Mouse (Mus musculus) hindbrain, embryonic 11.5 days (tissue): ENCODE data around the gene Eef2. TPM values are rescaled to one million over a fixed set of nuclear protein-coding genes. Genes with fewer than 3 reads are reported as not detected.

Source experiments
- ATAC-seq: fragments of 200-750 bp; cut with Nextera tagmentation; 2 replicates; pipeline ENCODE4 v1.8.0; 2017; ENCODE audit warnings: mild to moderate bottlenecking, moderate TSS enrichment, moderate library complexity; ENCODE audit not compliant: low FRiP score
- DNase-seq: peaks from one replicate; pipeline ENCODE4 v3.0.0-alpha.2; 2015; ENCODE audit warnings: low spot score
- H3K27ac ChIP-seq: fragments of 300-500 bp; sonication (generic); 2 replicates; pipeline ENCODE4 v1.5.1; 2014; ENCODE audit warnings: mild to moderate bottlenecking, low read depth, low read length
- H3K27me3 ChIP-seq: fragments of 300-500 bp; sonication (generic); 2 replicates; pipeline ENCODE4 v1.6.1; 2014; ENCODE audit warnings: mild to moderate bottlenecking, low read length, moderate library complexity, mixed read lengths; ENCODE audit not compliant: control insufficient read depth, insufficient read depth
- H3K36me3 ChIP-seq: fragments of 300-500 bp; sonication (generic); 2 replicates; pipeline ENCODE4 v1.6.1; 2014; ENCODE audit warnings: mild to moderate bottlenecking, low read length, moderate library complexity, mixed read lengths; ENCODE audit not compliant: control insufficient read depth, insufficient read depth
- H3K4me1 ChIP-seq: fragments of 300-500 bp; sonication (generic); replicated peaks from 2 replicates; pipeline ENCODE4 v1.6.1; 2014; ENCODE audit warnings: low read length, mixed read lengths; ENCODE audit not compliant: control insufficient read depth, insufficient read depth
- H3K4me2 ChIP-seq: fragments of 300-500 bp; sonication (generic); replicated peaks from 2 replicates; pipeline ENCODE4 v1.6.1; 2014; ENCODE audit warnings: mild to moderate bottlenecking, low read depth, low read length
- H3K4me3 ChIP-seq: fragments of 300-500 bp; sonication (generic); 2 replicates; pipeline ENCODE4 v1.5.1; 2014; ENCODE audit warnings: low read depth, low read length
- H3K9ac ChIP-seq: fragments of 300-500 bp; sonication (generic); 2 replicates; pipeline ENCODE4 v1.6.1; 2014; ENCODE audit warnings: low read depth, low read length
- H3K9me3 ChIP-seq: fragments of 300-500 bp; sonication (generic); 2 replicates; pipeline ENCODE4 v1.6.1; 2016; ENCODE audit warnings: low read length; ENCODE audit not compliant: control insufficient read depth
- WGBS: fragments of 180-500 bp; shearing (Covaris S2); extraction: QIAGEN DNeasy Blood & Tissue Kit; methylation state at CpG from one replicate; pipeline ENCODE4 v1.1.7; 2014; 5-methylcytosine and 5-hydroxymethylcytosine counted together
- polyA plus RNA-seq: library from polyadenylated mRNA; unstranded; fragments of >200 nt; fragmentation: Nextera tagmentation; extraction: Ambion mirVana; gene quantifications from 2 replicates; pipeline ENCODE4 v1.2.1, GENCODE M21; 2014

Gene Eef2
- polyA plus RNA-seq: 380 and 413 TPM in 2 replicates

GRCm38 (mm10) chr10:81176466-81177271, at the start of gene Eef2:
TSS of gene Eef2 (plus strand) at chr10:81176631.
- Histone ChIP-seq H3K27me3 (no peaks in the 10 kb centered on the region), H3K4me2 (peak within 1 kb of the TSS; percentile 92), H3K4me3 (peak within 1 kb of the TSS; percentile 84), H3K4me1 (peaks cover 14% of the 10 kb centered on the region), H3K9ac (peak within 1 kb of the TSS; percentile 93), H3K36me3 (peaks cover 40% of the 10 kb centered on the region), H3K9me3 (no peaks in the 10 kb centered on the region), H3K27ac (peak within 1 kb of the TSS; percentile 85)
- WGBS: under 1% methylated on average over 77 of the region's 77 CpGs
- ATAC-seq (peak; percentile 81), DNase-seq (peak; percentile 99)

GRCm38 (mm10) chr10:81134181-81134587, 42.2 kb upstream of the Eef2 start:
- H3K9ac ChIP-seq: no peak overlapping the region
- peak; percentile 23 for DNase-seq
- no peak overlapping the region for H3K27ac ChIP-seq
- no peaks in the 10 kb centered on the region for H3K36me3 ChIP-seq
- H3K4me3 ChIP-seq: no peak overlapping the region
- WGBS: 4% methylated on average over 16 of the region's 16 CpGs
- H3K9me3 ChIP-seq: no peaks in the 10 kb centered on the region
- no peak overlapping the region for H3K4me2 ChIP-seq
- H3K27me3 ChIP-seq: peaks cover 39% of the 10 kb centered on the region
- H3K4me1 ChIP-seq: peaks cover 9% of the 10 kb centered on the region
- no peak for ATAC-seq

GRCm38 (mm10) chr10:81134966-81135681, 41.3 kb upstream of the Eef2 start, which contains the start of gene Zbtb7a:
TSS of gene Zbtb7a (plus strand) at chr10:81135220.
- peak; percentile 56 for DNase-seq
- under 1% methylated on average over 40 of the region's 41 CpGs for WGBS
- Histone ChIP-seq H3K9me3 (no peaks in the 10 kb centered on the region), H3K4me1 (peaks cover 13% of the 10 kb centered on the region), H3K27ac (peak within 1 kb of the TSS; percentile 90), H3K4me2 (peak within 1 kb of the TSS; percentile 96), H3K4me3 (peak within 1 kb of the TSS; percentile 56), H3K9ac (peak within 1 kb of the TSS; percentile 73), H3K36me3 (no peaks in the 10 kb centered on the region), H3K27me3 (peaks cover 31% of the 10 kb centered on the region)
- no peak for ATAC-seq

GRCm38 (mm10) chr10:81135831-81136705, 40.4 kb upstream of the Eef2 start:
- peak overlapping the region; percentile 96 for H3K4me2 ChIP-seq
- H3K9me3 ChIP-seq: no peaks in the 10 kb centered on the region
- 0 out of 2 replicates have a peak, but pooled peaks have one; percentile 12 for ATAC-seq
- H3K27ac ChIP-seq: peak overlapping the region; percentile 90
- peaks cover 28% of the 10 kb centered on the region for H3K27me3 ChIP-seq
- under 1% methylated on average over 57 of the region's 86 CpGs for WGBS
- H3K9ac ChIP-seq: peak overlapping the region; percentile 73
- H3K4me1 ChIP-seq: peaks cover 20% of the 10 kb centered on the region
- H3K36me3 ChIP-seq: no peaks in the 10 kb centered on the region
- H3K4me3 ChIP-seq: peak overlapping the region; percentile 56
- peak; percentile 76 for DNase-seq

- Histone ChIP-seq H3K36me3 (no peaks in the 10 kb centered on the region), H3K27ac (peak overlapping the region; percentile 90), H3K9ac (peak overlapping the region; percentile 73), H3K4me1 (peaks cover 20% of the 10 kb centered on the region), H3K4me2 (peak overlapping the region; percentile 96), H3K4me3 (peak overlapping the region; percentile 56), H3K27me3 (peaks cover 28% of the 10 kb centered on the region), H3K9me3 (no peaks in the 10 kb centered on the region)
- peak; percentile 86 for DNase-seq
- WGBS: under 1% methylated on average over 30 of the region's 50 CpGs
- ATAC-seq: peak; percentile 63
These were observed 39.7 kb upstream of the Eef2 start for GRCm38 (mm10) chr10:81136706-81137231.

GRCm38 (mm10) chr10:81137252-81138130, 38.9 kb upstream of the Eef2 start:
- Histone ChIP-seq H3K9ac (peak overlapping the region; percentile 84), H3K27ac (peak overlapping the region; percentile 90), H3K9me3 (no peaks in the 10 kb centered on the region), H3K27me3 (peaks cover 28% of the 10 kb centered on the region), H3K4me1 (peaks cover 20% of the 10 kb centered on the region), H3K36me3 (no peaks in the 10 kb centered on the region), H3K4me3 (peak overlapping the region; percentile 61), H3K4me2 (peak overlapping the region; percentile 91)
- under 1% methylated on average over 64 of the region's 89 CpGs for WGBS
- peak; percentile 98 for DNase-seq
- ATAC-seq: peak; percentile 89

GRCm38 (mm10) chr10:81138131-81138782, 38.2 kb upstream of the Eef2 start:
- peaks cover 20% of the 10 kb centered on the region for H3K4me1 ChIP-seq
- DNase-seq (peak; percentile 50), ATAC-seq (0 out of 2 replicates have a peak, but pooled peaks have one; percentile 1)
- H3K4me2 ChIP-seq: peak overlapping the region; percentile 91
- H3K4me3 ChIP-seq: peak overlapping the region; percentile 61
- H3K9me3 ChIP-seq: no peaks in the 10 kb centered on the region
- H3K36me3 ChIP-seq: no peaks in the 10 kb centered on the region
- peak overlapping the region; percentile 84 for H3K9ac ChIP-seq
- peak overlapping the region; percentile 66 for H3K27ac ChIP-seq
- peaks cover 23% of the 10 kb centered on the region for H3K27me3 ChIP-seq
- WGBS: 2% methylated on average over 24 of the region's 24 CpGs
